Comparison of ENCODE assay signal across 8 mouse cellular contexts in genomic region chr11:21998141-21999047, GRCm38 (mm10). TPM values are rescaled to one million over a fixed set of nuclear protein-coding genes. Genes with fewer than 3 reads are reported as not detected.
DNase-seq lines count a peak whose midpoint lies in the region.

No protein-coding gene starts in this region.

- intact Hi-C loops in left cerebral cortex, postnatal 10 days (cut with DNase I) = loop anchor here (10.0 kb wide), 1 partner anchor 616 kb away; no protein-coding TSS in a partner anchor

- DNase-seq in adrenal gland, postnatal 10 days = peak; percentile 4
- no peak for DNase-seq in adrenal gland, adult 8-10 months
- peak; percentile 13 for DNase-seq in ovary, postnatal 36 days (ENCODE audit: low spot score)
- no peak for DNase-seq in ovary, adult 18-20 months (ENCODE audit: low spot score)
- peak; percentile 29 to 67 for DNase-seq in kidney, postnatal 25 days
- peak; percentile 41 for DNase-seq in retina, postnatal 1 day
- no peak for DNase-seq in gastrocnemius, adult 8-10 months (ENCODE audit: low spot score in 2 of 2)
- DNase-seq in left cerebral cortex, postnatal 10 days (ENCODE audit: extremely low spot score in 1 of 2, low spot score in 2 of 2) = no peak

RNA-seq across cellular contexts. Expression of gene Otx1, which starts 4.3 kb away (rescaled TPM):
- under 1 TPM in 1 of 2 experiments, not detected in 1; 0.09 TPM for total RNA-seq in adrenal gland, postnatal 10 days (2021)
- total RNA-seq in adrenal gland, adult 8-10 months (2022) = not detected
- not detected for total RNA-seq in gastrocnemius, adult 8-10 months (2022)
- total RNA-seq in left cerebral cortex, postnatal 10 days (2021) = 1 to 10 TPM; 6.4 to 6.6 TPM

Comparison
In these comparisons a context has a peak if more than half of its experiments do, and no peak if none do; other contexts are left out.
1. DNase-seq: peak in adrenal gland, postnatal 10 days (single experiment), ovary, postnatal 36 days (single experiment), kidney, postnatal 25 days (2 of 2) and retina, postnatal 1 day (single experiment); none in adrenal gland, adult 8-10 months (single experiment), ovary, adult 18-20 months (single experiment), gastrocnemius, adult 8-10 months (0 of 2) and left cerebral cortex, postnatal 10 days (0 of 2).
2. RNA of gene Otx1, which starts 4.3 kb away (total RNA-seq): 6.4 to 6.6 TPM in left cerebral cortex, postnatal 10 days; 0.09 TPM in adrenal gland, postnatal 10 days, not detected in adrenal gland, adult 8-10 months and not detected in gastrocnemius, adult 8-10 months; every median in the first group is over 4 times any median in the second.